Mouse (Mus musculus) liver, embryonic 13.5 days (tissue): ENCODE data around the gene Mrpl46. TPM values are rescaled to one million over a fixed set of nuclear protein-coding genes. Genes with fewer than 3 reads are reported as not detected.

ENCODE experiments used
- polyA plus RNA-seq: library from polyadenylated mRNA; unstranded; fragments of >200 nt; fragmentation: Nextera tagmentation; extraction: Ambion mirVana; gene quantifications from 2 replicates; pipeline ENCODE4 v1.2.1, GENCODE M21; 2015

The Mrpl46 gene
- polyA plus RNA-seq, 1 experiment from 2014 or later: 62.5 TPM

Other genes starting within 250 kb of the Mrpl46 start
- 0.20 TPM in 2 replicates for gene Ntrk3, start 45.5 kb downstream of the Mrpl46 start, polyA plus RNA-seq
- gene Mrps11, start 412 bp downstream of the Mrpl46 start, polyA plus RNA-seq: 54.2 and 57.5 TPM in 2 replicates
- gene Det1, start 63.7 kb upstream of the Mrpl46 start, polyA plus RNA-seq: 10.1 and 10.6 TPM in 2 replicates
- 27.4 and 28.1 TPM in 2 replicates for gene Aen, start 112.3 kb upstream of the Mrpl46 start, polyA plus RNA-seq
- gene Isg20, start 129.9 kb upstream of the Mrpl46 start, polyA plus RNA-seq: 21.6 and 26.2 TPM in 2 replicates